Mouse (Mus musculus): ENCODE data around the gene Olfr458. TPM values are rescaled to one million over a fixed set of nuclear protein-coding genes. Genes with fewer than 3 reads are reported as not detected.

Gene Olfr458
- total RNA-seq, 2 experiments from 2014 or later = not detected

Other genes with a start within 250 kb of the Olfr458 start
- not detected in 2 replicates for gene Tas2r144, start 249.9 kb downstream of the Olfr458 start, total RNA-seq (2015)
- gene Tas2r144, start 249.9 kb downstream of the Olfr458 start, total RNA-seq (2017) = not detected in 2 replicates
- gene Gstk1, start 219.3 kb downstream of the Olfr458 start, total RNA-seq (2015) = 15.4 and 18.6 TPM in 2 replicates
- 6.7 and 9.4 TPM in 2 replicates for gene Gstk1, start 219.3 kb downstream of the Olfr458 start, total RNA-seq (2017)
- gene Tmem139, start 203.2 kb downstream of the Olfr458 start, total RNA-seq (2015) = not detected in 2 replicates
- gene Tmem139, start 203.2 kb downstream of the Olfr458 start, total RNA-seq (2017) = not detected in 2 replicates
- 62.1 and 65.9 TPM in 2 replicates for gene Casp2, start 200.2 kb downstream of the Olfr458 start, total RNA-seq (2015)
- 49.2 and 53.5 TPM in 2 replicates for gene Casp2, start 200.2 kb downstream of the Olfr458 start, total RNA-seq (2017)
- gene Clcn1, start 178.5 kb downstream of the Olfr458 start, total RNA-seq (2015) = 1.5 TPM in 1 of 2 replicates, not detected in the other
- gene Clcn1, start 178.5 kb downstream of the Olfr458 start, total RNA-seq (2017) = not detected in 2 replicates
- not detected in 2 replicates for gene Fam131b, start 140.6 kb downstream of the Olfr458 start, total RNA-seq (2015)
- not detected in 2 replicates for gene Fam131b, start 140.6 kb downstream of the Olfr458 start, total RNA-seq (2017)
- 411 and 420 TPM in 2 replicates for gene Zyx, start 115.6 kb downstream of the Olfr458 start, total RNA-seq (2015)
- 117 and 131 TPM in 2 replicates for gene Zyx, start 115.6 kb downstream of the Olfr458 start, total RNA-seq (2017)
- not detected in 2 replicates for gene Epha1, start 91.9 kb downstream of the Olfr458 start, total RNA-seq (2015)
- not detected in 2 replicates for gene Epha1, start 91.9 kb downstream of the Olfr458 start, total RNA-seq (2017)
- gene Tas2r143, start 65.0 kb downstream of the Olfr458 start, total RNA-seq (2015) = 0.39 and 1.6 TPM in 2 replicates
- 1.5 TPM in 1 of 2 replicates, not detected in the other for gene Tas2r143, start 65.0 kb downstream of the Olfr458 start, total RNA-seq (2017)
- 0.25 and 0.59 TPM in 2 replicates for gene Tas2r135, start 59.8 kb downstream of the Olfr458 start, total RNA-seq (2015)
- gene Tas2r135, start 59.8 kb downstream of the Olfr458 start, total RNA-seq (2017) = not detected in 2 replicates
- 0.47 and 0.59 TPM in 2 replicates for gene Tas2r126, start 30.7 kb downstream of the Olfr458 start, total RNA-seq (2015)
- not detected in 2 replicates for gene Tas2r126, start 30.7 kb downstream of the Olfr458 start, total RNA-seq (2017)
- not detected in 2 replicates for gene Olfr457, start 11.1 kb upstream of the Olfr458 start, total RNA-seq (2015)
- gene Olfr457, start 11.1 kb upstream of the Olfr458 start, total RNA-seq (2017) = 0.04 TPM in 1 of 2 replicates, not detected in the other
- not detected in 2 replicates for gene Olfr456, start 22.0 kb upstream of the Olfr458 start, total RNA-seq (2015)
- gene Olfr456, start 22.0 kb upstream of the Olfr458 start, total RNA-seq (2017) = not detected in 2 replicates
- gene Olfr455, start 82.4 kb upstream of the Olfr458 start, total RNA-seq (2015) = not detected in 2 replicates
- not detected in 2 replicates for gene Olfr455, start 82.4 kb upstream of the Olfr458 start, total RNA-seq (2017)
- not detected in 2 replicates for gene Tcaf3, start 132.5 kb upstream of the Olfr458 start, total RNA-seq (2015)
- gene Tcaf3, start 132.5 kb upstream of the Olfr458 start, total RNA-seq (2017) = not detected in 2 replicates
- not detected in 2 replicates for gene Tcaf2, start 180.1 kb upstream of the Olfr458 start, total RNA-seq (2015)
- gene Tcaf2, start 180.1 kb upstream of the Olfr458 start, total RNA-seq (2017) = 0.22 TPM in 1 of 2 replicates, not detected in the other
- 0.04 TPM in 1 of 2 replicates, not detected in the other for gene Tcaf1, start 244.9 kb upstream of the Olfr458 start, total RNA-seq (2015)
- 0.11 TPM in 1 of 2 replicates, not detected in the other for gene Tcaf1, start 244.9 kb upstream of the Olfr458 start, total RNA-seq (2017)